Mouse (Mus musculus) CD4-positive helper T cell, adult 2 months (primary cell): ENCODE measurements around the gene Psma1.
A peak's percentile ranks its signal among the peaks of the same experiment; 100 is the strongest.

Source experiments
- DNase-seq: peaks from one replicate; pipeline ENCODE4 v3.0.0-alpha.2; 2012; ENCODE audit warnings: low read depth, missing footprints, low spot score

Gene Psma1

GRCm38 (mm10) chr7:114275372-114276004 lies 430 bp downstream of the Psma1 start:
- DNase-seq = no peak

- DNase-seq = no peak
Measured at GRCm38 (mm10) chr7:114268446-114268845, 7.5 kb downstream of the Psma1 start.

DNA sequence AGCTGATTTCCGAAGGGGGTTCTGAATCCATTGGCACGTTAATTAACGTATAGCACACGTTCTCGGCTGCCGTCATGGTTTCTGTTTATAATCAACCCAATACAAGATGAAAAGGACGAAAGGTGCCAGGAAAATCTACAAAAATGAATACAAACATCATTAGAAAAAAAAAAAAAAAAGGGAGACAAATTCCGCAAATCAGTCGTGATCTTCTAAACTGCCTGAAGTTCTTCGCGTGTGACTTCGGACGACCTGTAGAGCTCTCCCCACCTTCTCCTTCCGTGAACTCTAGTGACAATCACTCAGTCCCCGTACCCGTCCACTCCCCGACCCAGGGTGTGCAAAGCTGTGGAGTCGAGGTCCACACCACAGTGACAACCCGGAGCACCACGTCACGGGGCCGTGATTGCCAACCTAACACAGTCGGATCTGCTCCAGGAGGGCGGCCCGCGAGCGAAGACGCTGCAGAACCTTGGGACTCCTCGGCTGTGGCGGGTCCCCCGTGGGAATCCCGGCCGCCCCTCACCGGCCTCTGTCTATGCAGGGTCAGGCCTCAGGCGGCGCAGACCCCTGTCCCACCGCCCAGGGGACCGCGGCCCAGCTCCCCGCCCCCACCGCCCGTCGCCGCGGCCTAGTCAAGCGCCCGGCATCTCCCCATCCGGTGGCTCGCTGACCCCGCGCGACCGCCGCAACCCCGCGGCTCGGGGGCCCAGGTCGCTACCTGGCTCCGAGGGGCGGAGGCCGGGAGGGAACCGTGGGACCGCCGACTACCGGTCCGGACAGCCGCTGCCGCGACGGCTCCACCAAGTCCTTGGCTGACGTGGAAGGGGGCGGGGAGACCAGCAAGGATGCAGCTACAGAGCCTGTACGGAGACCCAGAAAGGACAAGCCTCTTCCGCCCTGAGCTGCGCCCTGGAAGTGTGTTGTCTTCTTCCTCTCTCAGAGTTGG lies 21.8 kb downstream of the Psma1 start, which contains the start of gene Copb1:
Copb1 (minus strand) TSS at position 827 of the 949 bp plus-strand sequence.
- DNase-seq = peak; percentile 92

GRCm38 (mm10) chr7:114251684-114252083 lies 24.2 kb downstream of the Psma1 start:
- no peak for DNase-seq

DNA sequence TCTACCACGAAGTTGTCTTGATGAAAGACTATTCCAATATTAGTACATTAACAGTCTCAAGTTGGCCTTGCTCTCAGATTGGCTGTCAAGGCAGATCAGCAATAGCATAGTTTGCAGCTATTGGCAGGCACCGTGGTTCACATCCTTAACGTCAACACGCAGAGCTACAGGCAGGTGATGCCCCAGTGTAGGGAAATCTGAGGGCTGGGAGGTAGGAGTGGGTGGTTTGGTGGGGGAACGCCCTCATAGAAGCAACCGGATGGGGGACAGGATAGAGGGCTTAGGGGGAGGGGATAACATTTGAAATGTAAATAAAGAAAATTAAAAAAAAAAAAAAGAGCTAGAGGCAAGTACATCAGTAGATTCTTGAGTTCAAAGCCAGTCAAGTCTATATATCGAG lies 41.9 kb downstream of the Psma1 start:
- DNase-seq = no peak

DNA sequence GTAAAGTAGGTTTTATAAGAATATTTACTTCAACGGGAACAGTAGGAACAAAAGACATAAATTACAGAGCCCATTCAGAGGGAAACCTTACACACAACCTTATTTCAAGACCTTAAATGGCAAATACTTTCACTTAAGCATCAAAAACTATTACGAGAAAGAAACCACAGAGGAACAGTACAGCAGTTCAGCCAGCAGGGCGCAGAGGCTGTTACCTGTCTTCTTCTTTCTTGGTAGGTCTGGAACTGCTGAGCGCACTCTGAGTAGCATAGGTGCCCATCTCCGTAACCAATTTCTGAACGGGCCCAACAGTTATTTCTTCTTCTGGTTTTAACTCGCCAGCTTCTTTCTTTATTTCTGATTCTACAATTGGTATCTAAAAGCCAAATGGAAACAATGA lies 42.9 kb downstream of the Psma1 start:
- DNase-seq = peak; percentile 22

- DNase-seq = no peak
Measured at GRCm38 (mm10) chr7:114231857-114232256, 44.1 kb downstream of the Psma1 start.

DNA sequence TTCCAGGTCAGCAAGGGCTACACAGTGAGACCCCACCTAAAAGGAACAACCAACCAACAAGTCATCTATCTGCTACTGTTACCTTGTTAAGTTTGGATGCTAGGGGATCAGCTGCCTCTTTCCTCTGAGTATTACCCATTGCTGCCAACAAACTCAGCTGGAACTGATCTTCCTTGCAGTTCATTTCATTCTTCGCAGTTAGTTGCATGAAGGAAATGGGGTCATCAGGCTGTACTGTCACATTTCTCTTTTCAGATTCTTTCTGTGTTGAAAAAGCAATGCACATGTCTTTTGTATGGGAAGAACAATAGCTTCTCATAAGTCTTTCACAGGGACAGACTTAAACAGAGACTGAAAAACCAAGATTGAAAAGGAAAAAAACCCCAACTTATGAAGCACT lies 49.4 kb downstream of the Psma1 start:
- DNase-seq = no peak

GRCm38 (mm10) chr7:114220433-114220832 lies 55.5 kb downstream of the Psma1 start:
- DNase-seq = no peak

GRCm38 (mm10) chr7:114216908-114217307 lies 59.0 kb downstream of the Psma1 start:
- DNase-seq = no peak
